Mouse (Mus musculus) fat pad, adult 2 months (tissue): ENCODE data around the gene Fam19a3.
"Not testable (repeated sequence)": the region's sequence is repeated elsewhere in the genome, so short reads cannot be mapped to it uniquely, and the experiment has no call there.

Experiments used
- DNase-seq: peaks from one replicate; pipeline ENCODE4 v3.0.0-alpha.2; 2011; ENCODE audit warnings: low read depth, low spot score; ENCODE audit errors: extremely low read depth

Fam19a3 gene

GRCm38 (mm10) chr3:104781471-104781903, at the start of gene Fam19a3:
TSS of gene Fam19a3 (minus strand) at chr3:104781840.
- DNase-seq: no peak

- DNase-seq: no peak
Measured at GRCm38 (mm10) chr3:104822413-104822812, 40.8 kb upstream of the Fam19a3 start.

GRCm38 (mm10) chr3:104820426-104820825, 38.8 kb upstream of the Fam19a3 start:
- no peak for DNase-seq

GRCm38 (mm10) chr3:104818749-104819134, 37.1 kb upstream of the Fam19a3 start:
- DNase-seq: no peak

GRCm38 (mm10) chr3:104817991-104818748, 36.5 kb upstream of the Fam19a3 start, which contains the start of gene Mov10:
TSS of gene Mov10 (minus strand) at chr3:104818563.
- DNase-seq: no peak

GRCm38 (mm10) chr3:104817481-104817990, 35.9 kb upstream of the Fam19a3 start:
- no peak for DNase-seq

- DNase-seq: no peak
Measured at GRCm38 (mm10) chr3:104816130-104816529, 34.5 kb upstream of the Fam19a3 start.

- DNase-seq: no peak
Measured at GRCm38 (mm10) chr3:104815346-104815745, 33.7 kb upstream of the Fam19a3 start.

GRCm38 (mm10) chr3:104814746-104815145, 33.1 kb upstream of the Fam19a3 start:
- DNase-seq: no peak

- DNase-seq: not testable (repeated sequence)
Measured at GRCm38 (mm10) chr3:104813227-104813626, 31.6 kb upstream of the Fam19a3 start.

- no peak for DNase-seq
Measured at GRCm38 (mm10) chr3:104812254-104812653, 30.6 kb upstream of the Fam19a3 start.

GRCm38 (mm10) chr3:104811752-104812151, 30.1 kb upstream of the Fam19a3 start:
- no peak for DNase-seq

- no peak for DNase-seq
Measured at GRCm38 (mm10) chr3:104805539-104805938, 23.9 kb upstream of the Fam19a3 start.

- DNase-seq: no peak
Measured at GRCm38 (mm10) chr3:104804312-104804711, 22.7 kb upstream of the Fam19a3 start.

- DNase-seq: no peak
Measured at GRCm38 (mm10) chr3:104801481-104801880, 19.8 kb upstream of the Fam19a3 start.

GRCm38 (mm10) chr3:104800681-104801080, 19.0 kb upstream of the Fam19a3 start:
- no peak for DNase-seq

GRCm38 (mm10) chr3:104796430-104797082, 14.9 kb upstream of the Fam19a3 start:
- no peak for DNase-seq

- no peak for DNase-seq
Measured at GRCm38 (mm10) chr3:104795661-104796340, 14.2 kb upstream of the Fam19a3 start.

- DNase-seq: no peak
Measured at GRCm38 (mm10) chr3:104794953-104795470, 13.4 kb upstream of the Fam19a3 start.

GRCm38 (mm10) chr3:104793871-104794828, 12.5 kb upstream of the Fam19a3 start:
- DNase-seq: no peak
